Mouse (Mus musculus) CD4-positive, CD25-positive, alpha-beta regulatory T cell, adult 4 months (primary cell): Measurements from ENCODE around the gene Ptch1. TPM values are rescaled to one million over a fixed set of nuclear protein-coding genes. Genes with fewer than 3 reads are reported as not detected.
A peak's percentile ranks its signal among the peaks of the same experiment; 100 is the strongest.

Experiments
- ATAC-seq: one replicate; pipeline ENCODE4 v1.8.0; 2017
- polyA plus RNA-seq, 2 experiments: library from polyadenylated mRNA; unstranded; fragments of 100-300 nt; shearing (Covaris generic); gene quantifications; one replicate each; pipeline ENCODE4 v1.2.1; 2017

Gene Ptch1
- polyA plus RNA-seq, 2 experiments from 2014 or later, result 13.6 to 15.9 TPM

GRCm38 (mm10) chr13:63496646-63497582 lies 76.5 kb downstream of the Ptch1 start, which contains the start of gene Fancc:
Gene Fancc, minus strand, starts transcription at chr13:63497278.
- peak; percentile 69 for ATAC-seq

- ATAC-seq, result no peak
These were observed 85.7 kb downstream of the Ptch1 start for GRCm38 (mm10) chr13:63487707-63488042.

GRCm38 (mm10) chr13:63486791-63487706 lies 86.3 kb downstream of the Ptch1 start:
- no peak for ATAC-seq

- no peak for ATAC-seq
These were observed 98.0 kb downstream of the Ptch1 start for GRCm38 (mm10) chr13:63475356-63475755.

Other genes with a start within 250 kb of the Ptch1 start
- 10 to 100 TPM; 21.9 to 23.4 TPM for gene Fancc, start 76.3 kb downstream of the Ptch1 start, polyA plus RNA-seq
- gene Ercc6l2, start 241.6 kb upstream of the Ptch1 start, polyA plus RNA-seq, result 10 to 100 TPM; 19.2 to 20.9 TPM